Mouse (Mus musculus) macrophage (primary cell): Measurements from ENCODE around the gene Thumpd1. TPM values are rescaled to one million over a fixed set of nuclear protein-coding genes. Genes with fewer than 3 reads are reported as not detected.
"Not testable (repeated sequence)": the region's sequence is repeated elsewhere in the genome, so short reads cannot be mapped to it uniquely, and the experiment has no call there.

ENCODE experiments used
- H3K27ac ChIP-seq: fragments of 350-480 bp; formaldehyde crosslinking; 2 replicates; pipeline ENCODE4 v1.9.0; 2021
- H3K36me3 ChIP-seq: fragments of 350-480 bp; formaldehyde crosslinking; 2 replicates; pipeline ENCODE4 v1.9.0; 2021; ENCODE audit errors: inconsistent target
- H3K4me3 ChIP-seq: fragments of 350-480 bp; formaldehyde crosslinking; 2 replicates; pipeline ENCODE4 v1.9.0; 2021; ENCODE audit errors: inconsistent target
- H3K79me2 ChIP-seq: fragments of 350-480 bp; formaldehyde crosslinking; 2 replicates; pipeline ENCODE4 v1.9.0; 2021; ENCODE audit errors: inconsistent target
- whole genome bisulfite sequencing: methylation state at CpG from one replicate; pipeline ENCODE4 v1.1.7; 2026; ENCODE audit warnings: inconsistent platforms; ENCODE audit not compliant: missing documents; 5-methylcytosine and 5-hydroxymethylcytosine counted together
- polyA plus RNA-seq: library from polyadenylated mRNA; stranded (reverse); fragments of 250-400 nt; gene quantifications from 3 replicates; pipeline ENCODE4 v1.2.4, GENCODE M21; 2018; ENCODE audit warnings: inconsistent platforms
- total RNA-seq, 78 experiments: library from RNA; depleted of rRNA; stranded (reverse); fragments of 250-400 nt; gene quantifications; 1 replicate in 9 of 78; 2 replicates in 24 of 78; 3 replicates in 43 of 78; 4 replicates in 2 of 78; pipeline ENCODE4 v1.2.4; 2018; ENCODE audit warnings: inconsistent platforms in 56 of 78

Gene Thumpd1
- 10 to 100 TPM in 16 of 26 experiments, 1 to 10 TPM in 10; 3.1 to 23.4 (median 11.6) TPM for total RNA-seq (2018; cell fraction: chromatin; rRNA removed)
- total RNA-seq (2018; cell fraction: cytosol; rRNA removed): 10 to 100 TPM; 22.0 to 36.4 (median 27.2) TPM
- total RNA-seq (2018; cell fraction: nucleus; rRNA removed): 10 to 100 TPM in 25 of 26 experiments, 1 to 10 TPM in 1; 8.6 to 41.0 (median 18.7) TPM
- polyA plus RNA-seq: 25.7 to 44.7 TPM (median 38.1 TPM) in 3 replicates

DNA sequence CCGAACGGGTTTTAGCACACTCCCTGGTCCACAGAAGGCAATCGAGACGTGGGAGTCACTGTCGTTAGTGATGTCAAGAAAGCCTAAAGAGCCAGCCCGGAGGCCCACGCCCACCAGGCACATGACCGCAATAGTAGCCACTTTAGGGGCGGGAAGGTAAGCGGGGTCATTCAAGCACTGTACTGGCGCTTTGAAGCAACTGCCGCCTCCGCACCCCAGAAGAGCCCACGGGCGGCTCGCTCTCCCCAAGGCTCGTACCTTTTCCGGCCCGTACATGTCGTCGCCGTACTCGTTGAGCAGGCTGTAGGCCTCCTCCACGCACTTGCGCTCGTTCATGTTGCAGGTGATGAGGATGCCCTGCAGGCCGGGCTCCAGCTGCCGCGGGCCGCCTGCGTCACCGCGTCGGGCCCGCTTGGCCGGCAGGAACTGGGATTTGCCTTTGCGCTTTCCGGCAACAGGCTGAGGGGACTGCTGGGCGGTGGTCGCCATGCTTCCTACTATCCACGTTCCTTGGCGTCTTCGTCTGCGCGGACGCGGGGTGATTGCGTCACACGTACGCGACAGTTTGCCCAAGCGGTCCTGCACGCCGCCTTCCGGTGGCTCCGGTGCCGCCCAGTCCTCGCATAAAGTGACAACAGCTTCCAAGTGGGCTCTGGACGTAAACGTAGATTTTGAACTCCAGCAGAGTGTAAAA, at the start of gene Thumpd1:
Gene Thumpd1, minus strand, starts transcription at position 546 of the 694 bp plus-strand sequence.
- H3K79me2 ChIP-seq: peaks cover 9% of the 10 kb centered on the region
- peak within 1 kb of the TSS; percentile 42 for H3K27ac ChIP-seq
- peak within 1 kb of the TSS; percentile 95 for H3K4me3 ChIP-seq
- peaks cover 31% of the 10 kb centered on the region for H3K36me3 ChIP-seq
- under 1% methylated on average over 60 of the region's 60 CpGs for WGBS

DNA sequence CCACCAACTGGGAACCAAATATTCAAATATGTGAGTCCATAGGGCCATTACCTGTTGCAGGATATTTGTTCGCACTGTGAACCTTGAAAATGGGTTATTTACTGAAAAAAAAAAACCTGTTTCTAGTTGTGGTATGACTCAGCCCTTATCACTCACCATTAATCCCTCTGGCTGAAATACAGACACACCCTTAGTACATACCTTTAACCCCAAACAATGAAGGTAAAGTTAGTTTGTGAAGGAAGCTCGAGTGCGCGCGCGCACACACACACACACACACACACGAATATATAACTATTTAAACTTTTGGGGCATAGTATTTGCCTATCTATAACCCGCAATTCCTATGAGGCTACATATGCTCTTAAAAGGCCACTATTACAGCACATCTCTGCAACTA, 49.3 kb upstream of the Thumpd1 start:
- H3K27ac ChIP-seq: no peak overlapping the region
- no peak overlapping the region for H3K4me3 ChIP-seq
- H3K79me2 ChIP-seq: no peaks in the 10 kb centered on the region
- no peaks in the 10 kb centered on the region for H3K36me3 ChIP-seq
- 94% methylated on average over 8 of the region's 8 CpGs for WGBS

DNA sequence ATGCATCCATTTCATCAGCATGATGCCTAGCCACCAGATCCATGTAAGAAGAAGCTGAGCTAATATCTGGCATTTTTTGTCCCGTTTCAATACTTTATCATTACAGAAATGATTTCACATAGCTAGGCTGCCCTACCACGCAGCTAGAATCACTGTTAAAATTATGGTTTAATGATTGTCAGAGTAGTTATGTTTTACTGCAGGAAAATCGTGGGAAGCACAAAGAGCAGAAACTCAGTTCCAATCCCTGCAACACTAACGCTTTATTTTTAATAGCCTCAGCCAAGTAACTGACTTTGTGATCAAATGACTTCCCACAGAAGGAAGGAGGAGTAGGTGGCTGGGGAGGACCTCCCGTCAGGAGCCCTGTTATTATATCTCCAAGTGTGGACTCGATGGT, 46.4 kb upstream of the Thumpd1 start:
- Histone ChIP-seq H3K79me2 (no peaks in the 10 kb centered on the region), H3K4me3 (no peak overlapping the region), H3K36me3 (no peaks in the 10 kb centered on the region), H3K27ac (no peak overlapping the region)
- 84% methylated on average over 6 of the region's 6 CpGs for WGBS

DNA sequence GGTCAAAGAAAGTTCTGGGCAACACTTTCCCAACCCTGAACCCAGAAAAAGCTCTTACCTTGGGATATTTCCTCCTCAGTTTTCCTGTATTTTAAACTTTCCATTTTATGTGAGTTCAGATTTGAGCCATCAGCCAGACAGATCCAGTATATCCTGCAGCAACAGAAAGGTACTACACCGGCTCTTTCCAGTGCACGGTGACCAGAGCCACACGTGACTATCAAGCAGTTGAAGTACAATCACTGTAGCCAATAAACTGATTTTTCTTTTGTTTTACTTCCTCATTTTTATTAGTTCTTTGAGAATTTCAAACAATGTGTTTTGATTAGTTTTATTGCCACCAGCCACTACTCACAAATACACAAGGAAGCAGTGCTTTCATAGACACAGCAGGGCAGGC, 43.8 kb upstream of the Thumpd1 start:
- H3K27ac ChIP-seq: no peak overlapping the region
- H3K4me3 ChIP-seq: no peak overlapping the region
- H3K79me2 ChIP-seq: no peaks in the 10 kb centered on the region
- no peaks in the 10 kb centered on the region for H3K36me3 ChIP-seq
- WGBS: 48% methylated on average over 3 of the region's 3 CpGs

DNA sequence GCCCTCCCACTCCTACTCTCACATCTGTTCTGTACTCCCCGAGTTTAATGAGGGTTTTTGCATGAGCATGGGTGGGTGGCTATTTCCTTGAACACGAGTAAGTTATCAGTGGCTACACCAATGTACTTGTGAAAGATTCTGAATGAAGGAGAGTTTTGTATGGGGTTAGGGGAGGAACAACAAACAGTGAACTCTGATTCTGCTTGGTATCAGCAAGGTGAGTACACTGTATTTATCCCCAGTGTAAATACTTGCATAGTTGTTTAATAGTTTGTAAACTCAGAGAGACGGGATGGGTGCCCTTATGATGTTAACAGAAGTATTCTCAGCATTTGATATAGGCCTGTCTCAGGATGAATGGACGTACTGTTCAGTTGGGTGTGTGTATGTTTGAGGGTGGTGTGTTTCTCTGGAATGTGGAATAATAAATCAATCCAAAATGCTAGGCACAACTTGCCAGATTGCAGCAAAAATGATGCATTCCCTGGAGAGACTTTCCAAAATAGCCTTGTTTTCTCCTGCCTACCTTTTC, 41.6 kb upstream of the Thumpd1 start:
- no peak overlapping the region for H3K27ac ChIP-seq
- H3K4me3 ChIP-seq: no peak overlapping the region
- H3K36me3 ChIP-seq: no peaks in the 10 kb centered on the region
- 74% methylated on average over 4 of the region's 4 CpGs for WGBS
- no peaks in the 10 kb centered on the region for H3K79me2 ChIP-seq

DNA sequence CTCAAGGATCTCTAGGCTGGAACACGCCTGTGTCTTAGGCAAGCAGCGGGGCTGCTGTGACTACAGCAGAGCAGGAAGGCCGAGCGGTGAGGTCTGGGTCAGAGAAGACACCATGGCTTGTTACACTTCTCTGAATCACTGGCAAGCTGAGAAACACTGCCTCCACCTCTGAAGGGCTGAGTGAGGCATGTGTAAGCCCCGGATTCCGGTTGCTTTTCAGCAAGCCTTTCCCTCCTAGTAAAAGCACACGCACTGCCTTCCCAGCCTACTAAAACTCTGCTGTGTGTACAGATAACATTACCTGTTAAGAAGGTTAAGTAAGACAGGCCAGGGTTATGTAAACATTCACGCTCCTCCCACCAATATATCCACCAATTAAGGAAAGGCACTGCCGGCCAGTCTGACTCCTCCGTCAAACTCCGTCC, 39.9 kb upstream of the Thumpd1 start, which contains the start of gene Acsm3:
Gene Acsm3, plus strand, starts transcription at position 397 of the 425 bp plus-strand sequence.
- Histone ChIP-seq H3K27ac (no peak within 1 kb of the TSS), H3K36me3 (no peaks in the 10 kb centered on the region), H3K4me3 (no peak within 1 kb of the TSS), H3K79me2 (no peaks in the 10 kb centered on the region)
- 67% methylated on average over 10 of the region's 11 CpGs for WGBS

DNA sequence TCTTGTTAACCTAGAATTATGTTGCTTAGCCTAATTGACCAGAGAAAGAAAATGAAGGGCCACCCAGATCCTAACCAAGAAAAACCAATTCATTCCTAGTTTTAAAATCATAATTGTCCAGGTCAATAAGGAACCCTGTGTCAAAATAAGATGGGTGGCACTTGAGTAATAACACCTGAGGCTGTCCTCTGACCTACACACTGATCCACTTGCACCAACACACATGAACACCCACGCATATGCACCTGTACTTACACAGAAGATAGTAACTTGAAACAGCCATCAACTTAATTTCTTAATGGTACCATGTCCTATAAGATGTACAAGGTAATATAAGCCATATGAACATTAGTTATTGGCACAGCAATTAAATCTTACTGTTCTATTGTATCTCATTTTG, 33.1 kb upstream of the Thumpd1 start:
- H3K4me3 ChIP-seq: no peak overlapping the region
- H3K27ac ChIP-seq: no peak overlapping the region
- 80% methylated on average over 1 of the region's 1 CpGs for WGBS
- H3K79me2 ChIP-seq: no peaks in the 10 kb centered on the region
- no peaks in the 10 kb centered on the region for H3K36me3 ChIP-seq

DNA sequence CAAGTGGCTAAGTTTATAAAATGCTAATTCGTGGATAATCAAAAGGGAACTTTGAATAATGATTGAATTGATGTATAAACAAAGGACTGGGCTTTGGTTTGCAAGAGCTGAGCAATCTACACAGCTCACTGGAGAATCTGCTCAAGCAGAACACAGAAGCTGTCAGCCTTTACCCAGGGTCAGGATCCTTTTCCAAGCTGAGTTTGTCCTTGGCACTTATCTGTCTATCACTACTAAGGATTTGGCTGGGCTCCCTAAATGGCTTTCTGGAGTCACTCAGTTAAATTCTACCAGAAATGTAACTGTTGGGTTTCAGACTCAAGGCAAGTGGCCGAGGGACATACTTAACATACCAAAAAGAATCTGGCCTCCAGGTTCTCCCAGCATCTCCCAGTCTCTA, 29.3 kb upstream of the Thumpd1 start:
- H3K36me3 ChIP-seq: no peaks in the 10 kb centered on the region
- no peak overlapping the region for H3K4me3 ChIP-seq
- 59% methylated on average over 2 of the region's 2 CpGs for WGBS
- no peak overlapping the region for H3K27ac ChIP-seq
- H3K79me2 ChIP-seq: no peaks in the 10 kb centered on the region

DNA sequence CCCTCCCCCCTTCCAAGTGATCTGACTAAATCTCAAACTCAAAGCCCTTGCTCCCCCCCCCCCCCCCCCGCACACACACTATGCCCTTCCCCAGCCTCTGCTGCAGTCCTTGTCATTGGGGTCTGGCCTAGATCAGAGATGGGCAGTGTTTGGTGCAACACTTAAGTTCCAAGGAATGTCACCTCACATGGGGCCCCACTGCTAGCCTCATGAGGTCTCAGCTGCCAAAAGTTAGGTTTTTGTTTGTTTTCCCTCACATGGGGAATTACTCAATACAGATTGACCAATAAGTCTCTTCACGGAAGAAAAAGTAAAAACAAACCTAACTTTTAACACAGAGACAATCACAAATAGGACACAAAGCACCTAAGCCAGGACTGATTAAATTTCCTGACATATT, 28.2 kb upstream of the Thumpd1 start:
- H3K4me3 ChIP-seq: no peak overlapping the region
- H3K27ac ChIP-seq: no peak overlapping the region
- WGBS: 67% methylated on average over 1 of the region's 2 CpGs
- H3K36me3 ChIP-seq: no peaks in the 10 kb centered on the region
- no peaks in the 10 kb centered on the region for H3K79me2 ChIP-seq

DNA sequence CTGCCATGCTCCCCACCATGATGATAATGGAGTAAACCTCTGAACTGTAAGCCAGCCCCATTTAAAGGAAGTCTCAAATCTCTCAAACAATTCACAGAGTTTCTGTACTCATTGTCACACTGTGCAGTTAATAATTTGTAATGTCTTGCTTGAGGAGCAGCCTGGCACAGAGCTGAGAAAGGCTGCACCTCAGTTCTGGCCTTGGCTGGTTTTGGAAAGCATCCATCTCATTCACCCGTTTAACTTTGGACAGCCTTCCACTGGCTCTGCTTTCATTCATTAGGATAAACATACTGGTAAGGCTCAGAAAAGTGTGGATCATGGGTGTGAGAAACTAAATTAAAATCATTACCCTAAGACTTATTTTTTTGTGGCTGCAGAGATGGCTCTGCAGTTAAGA, 25.3 kb upstream of the Thumpd1 start:
- WGBS: 85% methylated on average over 1 of the region's 1 CpGs
- Histone ChIP-seq H3K36me3 (no peaks in the 10 kb centered on the region), H3K79me2 (no peaks in the 10 kb centered on the region)

DNA sequence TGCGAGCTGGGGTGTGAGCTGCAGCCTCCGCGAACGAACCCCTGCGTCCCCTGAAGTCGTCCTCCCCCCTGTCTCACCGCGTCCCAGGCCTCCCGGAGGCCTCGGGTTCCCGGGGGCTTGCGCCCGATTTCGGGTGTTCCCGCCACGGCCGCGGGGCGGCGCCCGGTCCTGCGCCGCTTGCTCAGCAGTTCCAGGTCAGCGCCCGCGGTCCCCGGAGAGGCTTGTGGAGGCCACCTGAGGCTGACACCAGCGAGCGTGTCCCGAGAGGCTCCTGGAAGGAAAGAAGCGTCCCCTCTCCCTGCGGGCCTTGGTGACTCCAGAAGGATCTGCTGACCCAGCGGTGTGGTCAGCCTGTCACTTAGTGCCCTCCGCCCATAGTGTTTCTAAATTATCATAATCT, 23.7 kb upstream of the Thumpd1 start:
- 17% methylated on average over 34 of the region's 34 CpGs for WGBS
- Histone ChIP-seq H3K79me2 (no peaks in the 10 kb centered on the region), H3K27ac (no peak overlapping the region), H3K4me3 (no peak overlapping the region), H3K36me3 (no peaks in the 10 kb centered on the region)

More for the DNA sequence above, 25.3 kb upstream of the Thumpd1 start:
- no peak overlapping the region for H3K27ac ChIP-seq
- no peak overlapping the region for H3K4me3 ChIP-seq

DNA sequence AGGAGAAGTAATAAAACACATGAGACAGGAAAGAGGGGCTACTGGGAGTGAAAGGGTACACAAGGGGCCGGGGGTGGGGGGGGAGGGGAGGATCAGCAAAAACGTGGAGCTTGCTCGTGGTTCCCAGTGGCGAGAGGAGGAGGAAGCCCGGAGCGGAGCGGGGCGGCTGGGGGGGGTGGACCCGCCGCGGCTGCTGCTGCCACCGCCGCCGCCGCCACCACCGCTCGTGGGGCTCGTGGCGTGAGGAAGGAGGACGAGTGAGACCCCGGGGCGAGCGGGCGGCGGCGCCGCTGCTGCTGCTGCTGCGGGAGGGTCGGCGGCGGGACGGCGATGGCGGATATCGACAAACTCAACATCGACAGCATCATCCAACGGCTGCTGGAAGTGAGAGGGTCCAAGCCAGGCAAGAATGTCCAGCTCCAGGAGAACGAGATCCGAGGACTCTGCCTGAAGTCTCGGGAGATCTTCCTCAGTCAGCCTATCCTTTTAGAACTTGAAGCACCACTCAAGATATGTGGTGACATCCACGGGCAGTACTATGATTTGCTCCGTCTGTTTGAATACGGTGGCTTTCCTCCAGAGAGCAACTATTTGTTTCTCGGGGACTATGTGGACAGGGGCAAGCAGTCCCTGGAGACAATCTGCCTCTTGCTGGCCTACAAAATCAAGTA, 19.3 kb upstream of the Thumpd1 start:
- 1% methylated on average over 12 of the region's 44 CpGs for WGBS
- not testable (repeated sequence) for H3K79me2 ChIP-seq, H3K27ac ChIP-seq, H3K4me3 ChIP-seq, H3K36me3 ChIP-seq

DNA sequence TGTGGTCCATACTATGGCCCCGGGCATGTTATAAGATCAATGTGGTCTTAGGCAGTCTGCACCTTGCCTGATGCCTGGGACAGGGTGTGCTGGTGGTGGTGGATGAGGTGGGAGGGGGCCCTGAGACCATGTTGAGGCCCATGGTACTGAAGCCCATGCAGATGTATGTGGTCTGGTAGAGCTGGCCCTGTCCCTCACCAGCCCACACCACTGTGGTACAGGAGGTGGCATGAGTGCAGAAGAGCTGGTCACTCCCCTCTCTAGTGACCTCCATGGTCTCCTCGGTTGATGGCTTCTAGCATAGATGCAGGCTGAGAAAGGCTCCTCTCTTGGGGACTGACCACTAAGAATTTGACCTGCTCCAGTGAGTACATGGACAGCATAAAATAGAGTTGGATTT, 18.3 kb upstream of the Thumpd1 start:
- 83% methylated on average over 2 of the region's 2 CpGs for WGBS
- Histone ChIP-seq H3K36me3 (no peaks in the 10 kb centered on the region), H3K79me2 (no peaks in the 10 kb centered on the region), H3K27ac (no peak overlapping the region), H3K4me3 (no peak overlapping the region)

DNA sequence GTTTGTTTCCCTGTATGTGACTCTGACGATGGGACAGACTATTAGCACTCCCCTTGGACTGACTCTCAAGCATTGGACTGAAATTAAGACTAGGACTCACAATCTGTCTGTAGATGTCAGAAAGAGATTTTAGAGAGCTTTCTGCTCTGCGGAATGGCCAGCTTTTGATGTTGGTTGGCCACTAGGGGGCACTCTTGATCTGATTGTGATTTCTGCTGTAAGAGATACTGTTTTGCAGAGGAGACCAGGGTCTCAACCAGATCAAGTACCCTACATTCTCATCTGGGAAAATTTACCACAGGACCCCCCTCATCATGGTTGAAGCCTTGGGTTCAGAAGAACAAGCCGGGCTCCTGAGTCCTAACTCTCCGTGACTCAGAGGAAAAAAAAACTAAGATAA, 10.7 kb upstream of the Thumpd1 start:
- not testable (repeated sequence) for H3K36me3 ChIP-seq, H3K4me3 ChIP-seq, H3K27ac ChIP-seq, H3K79me2 ChIP-seq
- 95% methylated on average over 4 of the region's 4 CpGs for WGBS

DNA sequence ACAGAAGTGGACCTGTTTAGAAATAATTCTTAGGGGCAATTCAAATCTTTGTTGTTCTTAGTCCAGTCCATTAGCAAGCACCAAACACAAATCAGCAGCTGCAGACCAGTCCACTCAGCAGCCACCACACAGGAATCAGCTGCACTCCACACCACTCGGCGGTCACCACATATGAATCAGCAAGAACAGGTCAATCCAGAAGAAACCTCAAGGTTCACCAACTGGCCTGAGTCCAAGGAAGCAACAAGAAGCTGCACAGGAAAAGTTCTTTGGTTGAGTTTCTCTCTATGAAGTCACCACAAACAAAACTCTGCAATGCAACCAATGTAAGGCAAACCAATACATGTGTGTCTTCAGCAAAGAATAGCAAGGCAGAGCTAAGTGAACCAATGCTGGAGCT, 7.0 kb upstream of the Thumpd1 start:
- Histone ChIP-seq H3K36me3 (no peaks in the 10 kb centered on the region), H3K4me3 (no peak overlapping the region), H3K27ac (no peak overlapping the region), H3K79me2 (no peaks in the 10 kb centered on the region)
- 66% methylated on average over 2 of the region's 2 CpGs for WGBS
